Mouse (Mus musculus) E14TG2a.4 (cell line): Measurements from ENCODE around the gene Fus.

Experiments used
- CTCF ChIP-seq: conservative IDR thresholded peaks from 2 replicates; pipeline ENCODE4 v1.5.1; 2014; ENCODE audit warnings: low read length
- NANOG ChIP-seq: IDR thresholded peaks from 2 replicates; pipeline ENCODE4 v1.6.1; 2014; ENCODE audit warnings: borderline replicate concordance, low read length, mixed read lengths
- POU5F1 ChIP-seq: IDR thresholded peaks from 2 replicates; pipeline ENCODE4 v1.6.1; 2014; ENCODE audit warnings: low read length, borderline replicate concordance

DNA sequence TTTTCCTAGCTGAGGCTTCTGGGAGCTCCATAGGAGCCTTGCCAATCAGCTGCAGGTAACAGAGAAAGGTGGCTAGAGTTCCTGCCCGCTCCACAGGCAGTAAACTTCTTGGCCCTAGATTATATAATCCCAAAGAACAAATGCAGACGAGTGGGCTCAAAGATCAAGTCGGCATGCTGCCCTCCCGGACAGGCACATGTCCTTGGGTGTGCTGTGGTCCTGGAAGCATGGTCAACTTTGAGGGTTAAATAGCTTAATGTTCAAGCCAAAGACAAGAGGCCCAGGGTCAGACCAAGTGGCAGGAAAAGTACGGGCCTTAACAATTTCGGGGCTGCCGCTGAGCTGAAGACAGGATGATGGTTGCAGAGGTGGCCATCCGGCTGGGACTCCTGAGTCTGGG is 41.2 kb upstream of the Fus start:
- TF ChIP-seq CTCF (no peak), POU5F1 (no peak), NANOG (no peak)
